ENCODE assay signal across 23 mouse cellular contexts in the genomic region with DNA sequence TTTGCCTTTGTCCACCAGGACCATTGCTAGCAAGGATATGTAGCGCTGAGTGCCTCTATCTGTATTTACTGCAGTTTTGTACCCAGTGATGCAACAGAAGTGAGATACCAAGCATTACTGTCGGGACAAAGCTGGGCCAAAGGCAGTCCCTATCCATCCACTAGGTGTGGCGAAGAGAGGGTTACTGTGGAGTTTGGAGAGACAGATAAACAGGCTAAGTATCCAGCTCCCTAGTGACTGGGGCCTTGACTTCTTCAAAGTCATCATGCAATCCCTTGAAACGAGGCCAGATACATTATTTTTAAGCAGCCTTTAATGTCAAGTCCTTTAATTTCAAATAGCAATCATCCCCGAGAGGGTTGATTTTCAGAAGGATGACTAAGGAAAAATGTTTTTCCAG. TPM values are rescaled to one million over a fixed set of nuclear protein-coding genes. Genes with fewer than 3 reads are reported as not detected.
DNase-seq lines count a peak whose midpoint lies in the region; ATAC-seq lines count a peak whose summit lies in the region.
"Had no signal": no experiment of that assay in that cellular context is flagged by ENCODE, and none has a peak within 500 bp of the region (broad histone marks: within the 10 kb centered on the region; RNA-seq: fewer than 3 reads in every experiment).

No protein-coding gene starts in this region.

- 72% methylated on average over 5 of the region's 5 CpGs for WGBS in heart, embryonic 12.5 days
- WGBS in hindbrain, embryonic 13.5 days, result 88% methylated on average over 5 of the region's 5 CpGs

- H3K36me3 ChIP-seq in heart, embryonic 12.5 days, result no peaks in the 10 kb centered on the region
- H3K36me3 ChIP-seq in hindbrain, embryonic 13.5 days, result no peaks in the 10 kb centered on the region
- H3K36me3 ChIP-seq: forebrain, embryonic 10.5 days; heart, embryonic 15.5 days; hindbrain, embryonic 15.5 days had no signal

- peaks cover 6% of the 10 kb centered on the region; the same call in 1 of the 2 replicates for H3K9me3 ChIP-seq in heart, embryonic 12.5 days (replicated peaks)
- peaks cover 5% of the 10 kb centered on the region; the same call in 1 of the 2 replicates for H3K9me3 ChIP-seq in hindbrain, embryonic 13.5 days
- H3K9me3 ChIP-seq: forebrain, embryonic 10.5 days; forebrain, embryonic 13.5 days; heart, embryonic 15.5 days; hindbrain, embryonic 15.5 days had no signal

- H3K9ac ChIP-seq in heart, embryonic 12.5 days, result no peak overlapping the region
- no peak overlapping the region for H3K9ac ChIP-seq in hindbrain, embryonic 13.5 days
- H3K9ac ChIP-seq: forebrain, embryonic 13.5 days; heart, embryonic 15.5 days; hindbrain, embryonic 15.5 days had no signal

- peak; percentile 23 to 80 for DNase-seq in adrenal gland, adult (ENCODE audit: inconsistent age in 2 of 2, low spot score in 1 of 2)
- DNase-seq in adrenal gland, adult 18-20 months (ENCODE audit: low spot score in 2 of 2), result no peak
- no peak for DNase-seq in heart, postnatal 4 days
- DNase-seq in testis, postnatal 14 days (ENCODE audit: low spot score), result peak; percentile 10
- DNase-seq in testis, postnatal 10 days (ENCODE audit: low spot score), result no peak
- DNase-seq in cerebellum, adult 9-10 months, result no peak
- DNase-seq: cerebellum, adult 11-12 months; cerebellum, adult 8-10 months; cerebellum, postnatal 14 days; gastrocnemius, postnatal 10 days; gastrocnemius, postnatal 36 days; heart, postnatal 10 days; heart, postnatal 36 days; kidney, adult 11 months; kidney, adult 8-10 months had no signal

- H3K4me3 ChIP-seq in heart, embryonic 12.5 days, result no peak overlapping the region
- no peak overlapping the region for H3K4me3 ChIP-seq in hindbrain, embryonic 13.5 days
- H3K4me3 ChIP-seq: forebrain, embryonic 10.5 days; forebrain, embryonic 13.5 days; heart, embryonic 15.5 days; hindbrain, embryonic 15.5 days had no signal

- 0 out of 2 replicates have a peak, but pooled peaks cover 3% of the 10 kb centered on the region for H3K4me1 ChIP-seq in heart, embryonic 12.5 days (replicated peaks)
- H3K4me1 ChIP-seq in hindbrain, embryonic 13.5 days (replicated peaks), result no peaks in the 10 kb centered on the region
- H3K4me1 ChIP-seq: forebrain, embryonic 10.5 days; forebrain, embryonic 13.5 days; hindbrain, embryonic 15.5 days had no signal

- H3K4me2 ChIP-seq in heart, embryonic 12.5 days, result no peak overlapping the region
- H3K4me2 ChIP-seq in hindbrain, embryonic 13.5 days, result no peak overlapping the region
- H3K4me2 ChIP-seq: forebrain, embryonic 13.5 days; heart, embryonic 15.5 days; hindbrain, embryonic 15.5 days had no signal

- no peak for ATAC-seq in heart, embryonic 12.5 days (ENCODE audit: insufficient number of reproducible peaks, low FRiP score)
- ATAC-seq in hindbrain, embryonic 13.5 days (ENCODE audit: low FRiP score), result no peak
- ATAC-seq: activated CD4-positive, CD25-positive, alpha-beta regulatory T cell, adult 4 months; forebrain, embryonic 13.5 days; forebrain, embryonic 16.5 days had no signal

- H3K27ac ChIP-seq in heart, embryonic 12.5 days (ENCODE audit: poor library complexity, severe bottlenecking), result peak overlapping the region; percentile 51
- H3K27ac ChIP-seq in hindbrain, embryonic 13.5 days, result no peak overlapping the region
- H3K27ac ChIP-seq: forebrain, embryonic 10.5 days; forebrain, embryonic 13.5 days; heart, embryonic 15.5 days; hindbrain, embryonic 15.5 days had no signal

- no peaks in the 10 kb centered on the region for H3K27me3 ChIP-seq in heart, embryonic 12.5 days (replicated peaks)
- H3K27me3 ChIP-seq in hindbrain, embryonic 13.5 days, result no peaks in the 10 kb centered on the region
- H3K27me3 ChIP-seq: forebrain, embryonic 13.5 days; heart, embryonic 15.5 days; hindbrain, embryonic 15.5 days had no signal

RNA-seq across cellular contexts. Expression of gene Nab1, which starts 47.0 kb away (rescaled TPM):
- 10 to 100 TPM; 53.1 to 54.0 TPM for total RNA-seq in adrenal gland, adult 18-20 months (2021)
- 29.3 and 32.7 TPM in 2 replicates for polyA plus RNA-seq in heart, embryonic 12.5 days (2016; fragmentation: Nextera tagmentation; extraction: Ambion mirVana)
- 10 to 100 TPM; 36.2 to 36.8 TPM for total RNA-seq in heart, postnatal 4 days (2021)
- polyA plus RNA-seq in hindbrain, embryonic 13.5 days (2015; fragmentation: Nextera tagmentation; extraction: Ambion mirVana), result 8.9 and 9.2 TPM in 2 replicates

Comparison
In these comparisons a context has a peak if more than half of its experiments do, and no peak if none do; other contexts are left out.
1. DNase-seq: peak in adrenal gland, adult (2 of 2) and testis, postnatal 14 days (single experiment); none in adrenal gland, adult 18-20 months (0 of 2), heart, postnatal 4 days (single experiment), testis, postnatal 10 days (single experiment) and cerebellum, adult 9-10 months (single experiment).